Mouse (Mus musculus) spleen, adult 2 months (tissue): ENCODE measurements around the gene Znrd1as. TPM values are rescaled to one million over a fixed set of nuclear protein-coding genes. Genes with fewer than 3 reads are reported as not detected.

Experiments used
- DNase-seq, 2 experiments: peaks; one replicate each; pipeline versions ENCODE4 v3.0.0 to v3.0.0-alpha.2; 2012 to 2021; ENCODE audit warnings: low spot score in 2 of 2, low read depth in 1 of 2
- H3K27ac ChIP-seq: fragments of 200-500 bp; 2 replicates; pipeline ENCODE4 v1.5.1; 2012; ENCODE audit warnings: low read length, inconsistent platforms; ENCODE audit not compliant: insufficient read depth
- H3K27me3 ChIP-seq: fragments of 200-500 bp; 2 replicates; pipeline ENCODE4 v1.6.1; 2012; ENCODE audit warnings: mild to moderate bottlenecking, moderate library complexity, low read length, inconsistent platforms; ENCODE audit not compliant: control insufficient read depth, insufficient read depth
- H3K36me3 ChIP-seq: fragments of 200-500 bp; 2 replicates; pipeline ENCODE4 v1.6.1; 2012; ENCODE audit warnings: mild to moderate bottlenecking, low read length, inconsistent platforms; ENCODE audit not compliant: control insufficient read depth, insufficient read depth
- H3K4me1 ChIP-seq: fragments of 200-500 bp; 2 replicates; pipeline ENCODE4 v1.6.1; 2011; ENCODE audit warnings: inconsistent platforms; ENCODE audit not compliant: control insufficient read depth, insufficient read depth, insufficient read length
- H3K4me3 ChIP-seq: fragments of 200-500 bp; 2 replicates; pipeline ENCODE4 v1.5.1; 2011; ENCODE audit warnings: mild to moderate bottlenecking, inconsistent platforms; ENCODE audit not compliant: insufficient read depth, insufficient read length; ENCODE audit errors: extremely low read depth
- CTCF ChIP-seq: fragments of 200-500 bp; IDR thresholded peaks from 2 replicates; pipeline ENCODE4 v1.5.1; 2011; ENCODE audit warnings: mild to moderate bottlenecking, inconsistent platforms; ENCODE audit not compliant: insufficient read depth, insufficient read length, insufficient replicate concordance; ENCODE audit errors: extremely low read depth
- POLR2A ChIP-seq: fragments of 200-500 bp; IDR thresholded peaks from 2 replicates; pipeline ENCODE4 v1.6.1; 2011; ENCODE audit warnings: low read depth, low read length, inconsistent platforms
- WGBS: fragments of 180-500 bp; shearing (Covaris S2); methylation state at CpG from one replicate; pipeline ENCODE4 v1.1.7; 2018; 5-methylcytosine and 5-hydroxymethylcytosine counted together
- polyA plus RNA-seq: library from polyadenylated mRNA; depleted of rRNA; stranded (reverse); fragments of >200 nt; gene quantifications from 2 replicates; pipeline ENCODE4 v1.2.3, GENCODE M21; 2012

The Znrd1as gene
- polyA plus RNA-seq, 1 experiment = 0.57 TPM

DNA sequence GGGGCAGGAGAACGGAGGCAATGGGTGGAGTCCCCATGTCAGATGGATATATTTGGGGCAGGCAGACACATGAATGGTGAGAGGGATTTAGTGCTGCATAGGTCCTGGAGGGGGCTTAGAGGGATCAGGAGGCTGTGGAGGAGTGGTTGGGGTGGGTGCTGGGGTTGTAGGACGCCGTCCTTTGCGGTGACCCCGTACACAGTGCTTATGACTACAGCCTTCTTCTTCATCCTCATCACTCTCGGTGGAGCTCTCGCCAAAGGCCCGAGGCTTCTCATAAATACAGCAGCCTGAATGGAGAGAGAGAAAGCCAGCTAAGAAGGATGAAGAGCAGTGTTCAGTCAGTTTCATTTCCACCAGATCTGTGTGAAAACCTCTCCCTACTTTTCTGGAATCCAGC lies 9.1 kb upstream of the Znrd1as start:
- H3K27ac ChIP-seq = no peak overlapping the region
- no peaks in the 10 kb centered on the region; the same call in 1 of the 2 replicates for H3K27me3 ChIP-seq
- WGBS = 95% methylated on average over 8 of the region's 8 CpGs
- peaks cover 12% of the 10 kb centered on the region for H3K36me3 ChIP-seq
- DNase-seq = no peak
- TF ChIP-seq POLR2A (no peak), CTCF (no peak)
- no peak overlapping the region for H3K4me3 ChIP-seq
- H3K4me1 ChIP-seq = peaks cover 3% of the 10 kb centered on the region; the same call in 1 of the 2 replicates

DNA sequence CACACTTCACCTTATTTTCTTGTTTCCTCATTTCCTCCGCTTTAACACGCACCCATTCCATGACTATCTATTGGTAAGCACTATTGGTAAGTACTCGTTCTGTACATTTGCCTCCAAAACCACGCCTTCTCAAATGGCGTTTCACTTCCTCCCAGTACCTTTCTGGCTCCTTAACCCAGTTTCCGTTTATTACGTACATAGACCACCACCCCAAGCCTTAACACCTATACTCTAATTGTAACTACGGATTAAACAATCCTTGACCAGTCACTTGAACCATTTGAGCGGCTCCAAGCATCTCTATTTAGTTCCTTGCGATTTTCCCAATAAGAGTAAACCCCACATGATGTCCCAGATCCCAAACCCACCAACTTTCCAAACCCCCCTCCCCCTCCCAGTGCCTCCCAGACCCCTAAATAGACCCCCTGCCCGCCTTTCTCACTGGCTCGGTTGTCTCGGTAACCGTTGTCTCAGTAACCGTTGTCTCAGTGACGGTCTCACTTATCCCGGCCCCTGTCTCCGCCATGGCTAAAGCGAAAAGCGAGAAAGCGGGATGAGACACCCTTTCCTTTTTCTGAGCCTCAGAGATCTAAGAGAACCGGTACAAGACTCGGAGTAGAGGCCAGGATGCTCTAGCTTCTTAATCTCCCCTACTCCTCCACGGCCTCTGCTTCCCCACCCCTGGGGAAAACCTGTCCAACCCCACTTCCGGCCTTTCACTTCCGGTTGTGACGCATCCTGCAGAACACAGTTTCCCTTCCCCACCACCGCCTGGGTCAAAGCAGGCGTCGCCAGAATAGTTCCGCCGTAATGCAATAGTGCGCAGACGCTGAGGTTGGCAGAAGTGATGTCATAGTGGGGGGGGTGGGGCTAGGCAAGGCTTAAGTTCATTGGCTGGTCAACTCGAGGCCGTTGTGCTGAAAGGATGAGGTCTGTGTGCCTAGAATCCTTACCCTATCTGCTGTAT lies 7.1 kb upstream of the Znrd1as start, which contains the start of gene Ppp1r11:
TSS of gene Ppp1r11 (minus strand) at position 761 of the 967 bp plus-strand sequence.
- Histone ChIP-seq H3K4me3 (peak within 1 kb of the TSS; percentile 58), H3K36me3 (peaks cover 13% of the 10 kb centered on the region), H3K4me1 (peaks cover 3% of the 10 kb centered on the region; the same call in 1 of the 2 replicates), H3K27ac (peak within 1 kb of the TSS; percentile 70), H3K27me3 (no peaks in the 10 kb centered on the region; the same call in 1 of the 2 replicates)
- WGBS = 1% methylated on average over 36 of the region's 36 CpGs
- peak; percentile 93 to 98 for DNase-seq
- TF ChIP-seq CTCF = no peak
- peak; percentile 75 for TF ChIP-seq POLR2A

DNA sequence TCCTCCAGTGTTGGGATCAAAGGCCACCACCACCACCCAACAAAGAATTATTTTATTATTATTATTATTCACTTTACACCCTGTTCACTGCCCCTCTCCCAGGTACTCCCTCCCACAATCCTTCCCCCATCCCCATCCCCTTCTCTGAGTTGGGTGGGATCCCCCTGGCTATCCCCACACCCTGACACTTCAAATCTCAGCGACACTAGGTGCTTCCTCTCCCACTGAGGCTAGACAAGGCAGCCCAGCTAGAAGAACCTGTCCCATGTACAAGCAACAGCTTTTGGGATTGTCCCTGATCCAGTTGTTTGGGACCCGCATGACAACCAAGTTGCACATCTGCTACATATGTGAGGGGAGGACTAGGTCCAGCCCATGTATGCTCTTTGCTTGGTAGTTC lies 5.8 kb upstream of the Znrd1as start:
- Histone ChIP-seq H3K36me3 (peaks cover 13% of the 10 kb centered on the region), H3K27me3 (no peaks in the 10 kb centered on the region), H3K4me1 (peaks cover 3% of the 10 kb centered on the region; the same call in 1 of the 2 replicates), H3K4me3 (no peak overlapping the region), H3K27ac (no peak overlapping the region)
- TF ChIP-seq POLR2A (no peak), CTCF (no peak)
- no peak for DNase-seq
- WGBS = 91% methylated on average over 2 of the region's 2 CpGs

DNA sequence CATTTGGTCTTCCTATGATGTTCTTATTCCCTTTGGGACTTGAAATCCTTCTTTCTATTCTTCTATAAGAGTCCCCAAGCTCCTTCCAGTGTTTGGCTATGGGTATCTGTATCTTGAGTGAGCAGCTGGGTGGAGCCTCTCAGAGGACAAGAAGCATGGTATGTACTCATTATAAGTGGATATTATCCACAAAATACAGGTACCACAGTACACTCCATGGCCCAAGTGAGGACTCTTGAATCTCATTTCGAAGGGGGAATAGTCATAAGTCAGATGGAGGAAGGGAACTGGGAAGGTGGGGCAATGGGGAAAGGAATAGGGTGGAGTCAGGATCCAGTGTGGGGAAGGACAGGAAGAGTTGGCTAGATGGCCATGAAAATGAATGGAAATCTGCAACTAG lies 5.3 kb upstream of the Znrd1as start:
- peaks cover 13% of the 10 kb centered on the region for H3K36me3 ChIP-seq
- WGBS = 87% methylated on average over 1 of the region's 1 CpGs
- H3K4me3 ChIP-seq = no peak overlapping the region

DNA sequence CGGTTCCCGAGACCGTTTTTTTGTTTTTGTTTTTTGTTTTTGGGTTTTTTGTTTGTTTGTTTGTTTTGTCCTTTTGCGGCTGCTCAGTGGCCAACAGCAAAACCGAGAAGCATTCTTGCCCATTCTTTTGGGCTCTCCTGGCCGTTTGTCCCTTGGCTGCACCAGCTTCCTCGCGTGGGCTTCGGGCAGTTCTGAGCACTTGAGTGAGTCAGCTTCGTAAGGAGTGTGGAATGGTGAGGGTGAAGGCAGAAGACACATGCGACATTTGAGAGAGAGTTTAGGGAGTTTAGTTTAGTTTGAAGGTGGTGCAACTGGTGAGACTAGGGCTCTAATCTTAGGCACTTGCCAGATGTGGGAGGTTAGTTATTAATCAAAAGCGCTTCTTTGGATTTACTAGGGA lies 492 bp downstream of the Znrd1as start:
- Histone ChIP-seq H3K4me1 (peaks cover 8% of the 10 kb centered on the region), H3K36me3 (0 out of 2 replicates have a peak, but pooled peaks cover 1% of the 10 kb centered on the region), H3K27ac (no peak overlapping the region), H3K27me3 (no peaks in the 10 kb centered on the region), H3K4me3 (peak overlapping the region; percentile 86)
- WGBS = 27% methylated on average over 12 of the region's 12 CpGs
- TF ChIP-seq POLR2A = no peak
- TF ChIP-seq CTCF = no peak
- no peak for DNase-seq

More for the DNA sequence above, 5.3 kb upstream of the Znrd1as start:
- TF ChIP-seq POLR2A (no peak), CTCF (no peak)
- Histone ChIP-seq H3K4me1 (peaks cover 3% of the 10 kb centered on the region; the same call in 1 of the 2 replicates), H3K27ac (no peak overlapping the region), H3K27me3 (no peaks in the 10 kb centered on the region)
- no peak for DNase-seq

DNA sequence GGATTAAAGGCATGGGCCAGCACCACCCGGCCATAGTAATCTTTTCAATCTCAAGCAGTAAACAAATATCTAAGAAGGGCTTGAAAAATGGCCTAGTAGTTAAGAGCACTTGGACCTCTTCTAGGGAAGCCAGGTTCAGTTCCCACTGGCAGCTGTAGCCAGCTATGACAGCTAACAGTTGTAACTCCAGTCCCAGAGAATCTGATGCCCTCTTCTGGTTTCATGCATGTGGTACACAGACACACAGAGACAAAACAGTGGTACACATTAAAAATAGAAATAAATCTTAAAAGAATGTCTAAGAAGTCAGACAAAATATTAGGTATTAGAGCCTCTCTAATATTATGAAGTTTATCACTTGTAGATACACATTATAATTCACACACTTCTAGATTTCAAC lies 2.7 kb downstream of the Znrd1as start:
- DNase-seq = no peak
- TF ChIP-seq CTCF (no peak), POLR2A (no peak)

DNA sequence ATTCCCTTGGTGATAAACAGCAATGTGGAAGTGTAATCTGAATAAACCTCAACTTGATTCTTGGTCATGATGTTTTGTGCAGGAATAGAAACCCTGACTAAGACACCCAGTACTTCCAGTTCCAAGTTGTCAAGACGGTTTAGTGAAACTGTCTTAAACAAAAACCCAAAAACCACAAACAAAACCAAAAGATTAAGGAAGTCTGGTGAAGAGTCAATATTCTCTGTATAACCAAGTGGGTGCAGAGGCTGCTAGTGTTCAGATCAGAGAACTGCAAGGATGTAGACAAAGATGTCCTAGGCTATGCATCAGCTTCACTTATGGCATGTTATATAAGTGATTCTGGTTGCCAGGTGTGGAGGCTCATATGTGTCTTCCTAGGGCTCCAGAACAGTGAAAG lies 8.5 kb downstream of the Znrd1as start:
- 12% methylated on average over 1 of the region's 1 CpGs for WGBS
- Histone ChIP-seq H3K36me3 (no peaks in the 10 kb centered on the region), H3K4me1 (no peaks in the 10 kb centered on the region), H3K27me3 (no peaks in the 10 kb centered on the region), H3K27ac (no peak overlapping the region), H3K4me3 (no peak overlapping the region)
- no peak for TF ChIP-seq CTCF
- no peak for TF ChIP-seq POLR2A
- DNase-seq = no peak

More for the DNA sequence above, 2.7 kb downstream of the Znrd1as start:
- 81% methylated on average over 1 of the region's 1 CpGs for WGBS
- H3K4me3 ChIP-seq = no peak overlapping the region
- no peaks in the 10 kb centered on the region for H3K27me3 ChIP-seq
- no peak overlapping the region for H3K27ac ChIP-seq
- H3K36me3 ChIP-seq = no peaks in the 10 kb centered on the region
- peaks cover 8% of the 10 kb centered on the region for H3K4me1 ChIP-seq
